Mouse (Mus musculus) lung, postnatal 14 days (tissue): ENCODE measurements around the gene Vmn2r76.
"Not testable (repeated sequence)": the region's sequence is repeated elsewhere in the genome, so short reads cannot be mapped to it uniquely, and the experiment has no call there.

ENCODE experiments used
- DNase-seq: peaks from one replicate; pipeline ENCODE4 v3.0.0; 2021

The Vmn2r76 gene

DNA sequence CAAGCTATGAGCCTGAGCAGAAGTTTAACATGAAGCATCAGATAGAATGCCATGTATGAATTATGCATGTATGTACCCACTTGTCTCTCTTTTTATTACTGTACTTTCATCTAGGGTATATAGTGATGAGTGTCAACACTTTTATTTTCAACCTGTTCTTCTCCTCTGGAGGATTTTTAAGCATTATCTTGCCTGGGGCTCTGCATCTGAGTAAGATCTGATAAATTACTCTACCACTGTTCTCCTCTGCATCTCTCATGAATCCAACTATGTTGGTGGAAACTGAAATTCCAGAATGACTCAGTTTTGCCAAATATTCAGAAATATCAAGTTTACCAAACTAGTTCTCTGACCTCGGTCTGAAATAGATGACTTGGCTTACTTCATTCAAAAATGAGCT is at the start of gene Vmn2r76:
TSS of gene Vmn2r76 (minus strand) at position 101 of the 400 bp plus-strand sequence.
- DNase-seq, result no peak

- DNase-seq, result no peak
Measured at GRCm38 (mm10) chr7:86277072-86277471, 31.0 kb upstream of the Vmn2r76 start, which contains the start of gene Olfr310. TSS of gene Olfr310 (minus strand) at chr7:86277172.

DNA sequence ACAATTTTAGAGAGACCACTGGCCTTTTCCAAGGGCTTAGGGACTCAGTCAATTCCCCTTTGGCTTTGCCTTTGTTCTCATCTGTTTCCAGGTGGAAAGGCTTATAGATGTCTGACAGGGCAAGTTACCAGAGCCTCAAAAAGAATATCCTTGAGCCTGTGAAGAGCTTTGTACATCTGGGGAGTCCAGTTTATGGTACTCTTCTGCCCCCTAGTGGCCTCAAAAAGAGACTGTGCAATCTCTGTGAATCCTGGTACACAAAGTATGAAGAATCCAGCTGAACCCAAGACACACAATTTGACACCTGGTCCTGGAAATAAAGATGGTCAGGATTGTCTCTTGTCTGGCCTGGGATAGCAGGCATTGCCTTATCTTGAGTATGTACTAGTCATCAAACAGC is 34.8 kb downstream of the Vmn2r76 start:
- DNase-seq, result no peak

DNA sequence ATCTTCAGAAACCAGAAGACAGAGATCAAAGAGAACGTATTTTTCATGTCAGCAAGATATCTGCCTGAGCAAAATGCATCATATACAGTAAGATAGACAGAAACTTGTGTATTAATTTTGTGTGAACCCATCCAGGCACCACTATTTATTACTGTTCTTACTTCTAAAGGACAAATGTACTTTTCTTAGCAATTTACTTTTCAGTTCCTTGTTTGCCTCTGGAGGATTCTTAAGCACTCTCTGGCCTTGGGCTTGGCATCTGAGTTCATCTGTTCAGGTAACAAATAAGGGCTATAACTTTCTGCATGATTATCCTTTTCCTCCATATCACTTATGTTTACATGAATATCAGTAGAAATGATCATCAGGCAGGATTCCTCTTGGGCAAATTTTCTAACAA is 74.4 kb downstream of the Vmn2r76 start, which contains the start of gene Vmn2r75:
TSS of gene Vmn2r75 (minus strand) at position 101 of the 400 bp plus-strand sequence.
- DNase-seq, result not testable (repeated sequence)
